Mouse (Mus musculus) heart, postnatal 0 days (tissue): ENCODE data around the gene Ankrd35. TPM values are rescaled to one million over a fixed set of nuclear protein-coding genes. Genes with fewer than 3 reads are reported as not detected.
A peak's percentile ranks its signal among the peaks of the same experiment; 100 is the strongest.

Experiments
- ATAC-seq: fragments of 200-750 bp; cut with Nextera tagmentation; 2 replicates; pipeline ENCODE4 v1.8.0; 2017; ENCODE audit warnings: low read depth, moderate number of reproducible peaks, moderate library complexity; ENCODE audit not compliant: insufficient read depth
- DNase-seq: peaks from one replicate; pipeline ENCODE4 v3.0.0-alpha.2; 2016; ENCODE audit warnings: low spot score
- H3K27ac ChIP-seq: fragments of 300-500 bp; sonication (generic); 2 replicates; pipeline ENCODE4 v1.5.1; 2014; ENCODE audit warnings: low read depth, mild to moderate bottlenecking
- H3K27me3 ChIP-seq: fragments of 300-500 bp; sonication (generic); 2 replicates; pipeline ENCODE4 v1.6.1; 2014; ENCODE audit warnings: low read length, mixed read lengths; ENCODE audit not compliant: control insufficient read depth, insufficient read depth
- H3K36me3 ChIP-seq: fragments of 300-500 bp; sonication (generic); replicated peaks from 2 replicates; pipeline ENCODE4 v1.6.1; 2014; ENCODE audit warnings: low read length, mixed read lengths; ENCODE audit not compliant: control insufficient read depth, insufficient read depth
- H3K4me1 ChIP-seq: fragments of 300-500 bp; sonication (generic); 2 replicates; pipeline ENCODE4 v1.6.1; 2014; ENCODE audit warnings: antibody characterized with exemption; ENCODE audit not compliant: control insufficient read depth, insufficient read depth
- H3K4me2 ChIP-seq: fragments of 300-500 bp; sonication (generic); 2 replicates; pipeline ENCODE4 v1.6.1; 2014; ENCODE audit warnings: low read depth, mild to moderate bottlenecking, low read length, moderate library complexity
- H3K4me3 ChIP-seq: fragments of 300-500 bp; sonication (generic); 2 replicates; pipeline ENCODE4 v1.5.1; 2014; ENCODE audit warnings: low read depth, low read length
- H3K9ac ChIP-seq: fragments of 300-500 bp; sonication (generic); replicated peaks from 2 replicates; pipeline ENCODE4 v1.6.1; 2014; ENCODE audit warnings: low read depth, low read length, mixed read lengths
- H3K9me3 ChIP-seq: fragments of 300-500 bp; sonication (generic); replicated peaks from 2 replicates; pipeline ENCODE4 v1.6.1; 2016; ENCODE audit warnings: low read length; ENCODE audit not compliant: control insufficient read depth
- CTCF ChIP-seq: IDR thresholded peaks from 2 replicates; pipeline ENCODE4 v1.5.1; 2016; ENCODE audit warnings: antibody characterized with exemption, control low read depth, low read depth
- EP300 ChIP-seq: IDR thresholded peaks from 2 replicates; pipeline ENCODE4 v1.6.1; 2016; ENCODE audit warnings: antibody characterized with exemption, low read depth
- WGBS: fragments of 180-500 bp; shearing (Covaris S2); extraction: QIAGEN DNeasy Blood & Tissue Kit; methylation state at CpG from one replicate; pipeline ENCODE4 v1.1.7; 2014; 5-methylcytosine and 5-hydroxymethylcytosine counted together
- polyA plus RNA-seq: library from polyadenylated mRNA; unstranded; fragments of >200 nt; fragmentation: Nextera tagmentation; extraction: Ambion mirVana; gene quantifications from 2 replicates; pipeline ENCODE4 v1.2.1, GENCODE M21; 2015
- total RNA-seq: library from RNA; depleted of rRNA; stranded (reverse); fragments of >200 nt; gene quantifications from 2 replicates; pipeline ENCODE4 v1.2.3, GENCODE M21; 2014; ENCODE audit warnings: low replicate concordance

Gene Ankrd35
- total and polyA plus RNA-seq, 2 experiments from 2014 or later: 0.31 to 0.88 TPM

DNA sequence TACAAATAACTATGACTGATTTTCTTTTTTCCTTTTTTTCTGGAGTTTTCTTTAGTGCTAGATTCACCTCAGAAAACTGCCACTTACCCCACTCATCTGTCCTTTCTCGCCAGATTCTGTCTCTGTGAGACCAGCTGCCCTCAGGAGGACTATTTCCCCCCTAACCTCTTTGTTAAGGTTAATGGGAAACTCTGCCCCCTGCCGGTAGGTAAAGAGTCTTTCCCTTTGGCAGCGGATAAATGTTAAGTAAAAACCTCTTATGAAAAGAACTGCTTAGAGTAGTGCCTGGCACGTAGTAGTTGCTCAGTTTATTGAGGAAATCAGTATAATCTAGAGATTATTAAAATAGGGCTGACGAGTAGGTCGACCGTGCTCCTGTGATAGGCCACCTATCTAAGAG lies 30.4 kb downstream of the Ankrd35 start:
- WGBS: 60% methylated on average over 7 of the region's 7 CpGs
- TF ChIP-seq CTCF (peak; percentile 48), EP300 (no peak)
- H3K4me1 ChIP-seq: no peaks in the 10 kb centered on the region; the same call in 1 of the 2 replicates
- H3K27me3 ChIP-seq: no peaks in the 10 kb centered on the region
- no peak for DNase-seq
- no peak overlapping the region for H3K27ac ChIP-seq
- no peak overlapping the region for H3K4me2 ChIP-seq
- H3K4me3 ChIP-seq: no peak overlapping the region
- peaks cover 42% of the 10 kb centered on the region for H3K36me3 ChIP-seq
- H3K9me3 ChIP-seq: no peaks in the 10 kb centered on the region
- ATAC-seq: no peak
- no peak overlapping the region for H3K9ac ChIP-seq

DNA sequence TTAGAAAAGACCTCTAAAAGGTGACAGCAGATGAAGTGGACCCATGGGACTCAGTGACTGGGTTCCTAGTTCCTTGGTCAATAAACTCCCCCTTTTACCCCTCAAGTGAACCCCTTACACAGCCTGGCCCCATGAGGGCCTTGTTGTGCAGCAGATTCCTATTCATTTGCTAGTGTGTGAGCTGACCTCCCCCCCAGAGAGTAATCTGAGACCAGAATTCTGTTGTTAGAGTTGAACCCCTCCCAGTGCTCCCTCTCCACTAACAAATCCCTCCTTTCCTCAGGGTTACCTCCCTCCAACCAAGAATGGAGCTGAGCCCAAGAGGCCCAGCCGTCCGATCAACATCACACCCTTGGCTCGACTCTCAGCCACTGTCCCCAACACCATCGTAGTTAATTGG lies 31.1 kb downstream of the Ankrd35 start:
- Histone ChIP-seq H3K9ac (no peak overlapping the region), H3K27ac (no peak overlapping the region), H3K4me1 (no peaks in the 10 kb centered on the region; the same call in 1 of the 2 replicates), H3K27me3 (no peaks in the 10 kb centered on the region), H3K36me3 (peaks cover 47% of the 10 kb centered on the region), H3K4me2 (no peak overlapping the region), H3K9me3 (no peaks in the 10 kb centered on the region), H3K4me3 (no peak overlapping the region)
- TF ChIP-seq CTCF: no peak
- TF ChIP-seq EP300: no peak
- no peak for ATAC-seq
- WGBS: 78% methylated on average over 4 of the region's 4 CpGs
- no peak for DNase-seq

DNA sequence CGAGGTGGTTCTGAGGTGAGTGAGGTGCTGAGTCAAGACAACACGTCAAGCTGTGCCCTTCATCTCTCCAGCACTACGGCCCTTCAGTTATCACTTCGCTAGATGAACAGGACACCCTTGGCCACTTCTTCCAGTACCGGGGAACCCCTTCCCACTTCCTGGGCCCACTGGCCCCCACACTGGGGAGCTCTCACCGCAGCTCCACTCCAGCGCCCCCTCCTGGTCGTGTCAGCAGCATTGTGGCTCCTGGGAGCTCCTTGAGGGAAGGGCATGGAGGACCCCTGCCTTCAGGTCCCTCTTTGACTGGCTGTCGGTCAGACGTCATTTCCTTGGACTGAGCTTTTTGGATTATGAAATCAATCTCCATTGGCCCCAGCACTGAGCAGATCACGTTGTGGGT lies 34.8 kb downstream of the Ankrd35 start:
- no peak overlapping the region for H3K4me2 ChIP-seq
- H3K4me1 ChIP-seq: no peaks in the 10 kb centered on the region
- 58% methylated on average over 11 of the region's 11 CpGs for WGBS
- peaks cover 47% of the 10 kb centered on the region for H3K36me3 ChIP-seq
- TF ChIP-seq EP300: no peak
- peak; percentile 37 for TF ChIP-seq CTCF
- no peak for DNase-seq
- H3K27ac ChIP-seq: no peak overlapping the region
- no peak overlapping the region for H3K9ac ChIP-seq
- H3K4me3 ChIP-seq: no peak overlapping the region
- no peaks in the 10 kb centered on the region for H3K27me3 ChIP-seq
- no peaks in the 10 kb centered on the region for H3K9me3 ChIP-seq
- ATAC-seq: no peak

DNA sequence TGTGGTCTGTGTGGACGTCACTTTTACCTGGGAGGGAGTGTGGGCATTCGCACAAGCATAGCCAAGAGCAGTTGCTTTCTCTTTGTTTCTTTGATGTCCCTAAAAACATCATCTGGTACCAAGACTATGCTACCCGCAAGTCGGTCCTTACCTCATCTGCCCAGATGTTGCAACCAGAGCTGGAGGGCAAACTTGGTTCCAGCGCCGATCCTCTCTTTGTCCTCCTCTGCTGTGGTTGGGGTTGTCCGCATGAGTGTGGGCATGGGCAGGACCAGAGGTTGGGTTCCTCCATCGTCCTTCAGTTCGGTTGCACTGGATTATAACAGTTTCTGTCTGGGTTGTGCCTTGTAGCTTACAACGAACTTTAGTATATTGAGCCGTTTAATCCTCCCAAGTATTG lies 36.3 kb downstream of the Ankrd35 start:
- peaks cover 52% of the 10 kb centered on the region for H3K36me3 ChIP-seq
- 90% methylated on average over 11 of the region's 11 CpGs for WGBS

DNA sequence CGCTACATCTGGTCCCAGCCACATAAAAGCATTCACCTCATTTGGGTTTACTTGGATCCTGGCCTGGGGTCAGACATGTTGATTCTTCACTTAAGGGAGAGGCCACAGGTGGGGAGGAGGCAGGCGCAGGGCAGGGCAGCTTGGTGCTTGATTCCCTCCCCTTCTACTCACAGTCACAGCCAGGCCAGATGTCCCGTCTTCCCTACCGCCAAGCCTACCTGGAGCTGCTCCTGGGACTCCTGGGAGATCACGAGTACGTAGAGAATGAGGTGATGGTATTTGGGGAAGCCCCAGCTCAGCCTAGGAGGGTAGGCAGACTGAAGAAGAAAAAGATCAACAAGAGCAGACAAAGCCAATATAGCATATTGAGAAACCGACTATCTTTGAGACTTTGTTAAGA lies 37.1 kb downstream of the Ankrd35 start:
- Histone ChIP-seq H3K9ac (no peak overlapping the region), H3K9me3 (no peaks in the 10 kb centered on the region), H3K4me2 (no peak overlapping the region), H3K27me3 (no peaks in the 10 kb centered on the region), H3K4me3 (no peak overlapping the region), H3K36me3 (peaks cover 52% of the 10 kb centered on the region), H3K27ac (no peak overlapping the region), H3K4me1 (no peaks in the 10 kb centered on the region)
- TF ChIP-seq EP300 (no peak), CTCF (no peak)
- no peak for ATAC-seq
- 67% methylated on average over 7 of the region's 7 CpGs for WGBS
- no peak for DNase-seq

More for the DNA sequence above, 36.3 kb downstream of the Ankrd35 start:
- Histone ChIP-seq H3K27ac (no peak overlapping the region), H3K9ac (no peak overlapping the region), H3K4me3 (no peak overlapping the region), H3K4me1 (no peaks in the 10 kb centered on the region), H3K9me3 (no peaks in the 10 kb centered on the region), H3K27me3 (no peaks in the 10 kb centered on the region), H3K4me2 (no peak overlapping the region)
- no peak for ATAC-seq
- no peak for TF ChIP-seq CTCF
- TF ChIP-seq EP300: no peak
- DNase-seq: no peak
